Mouse (Mus musculus): ENCODE data around the gene Mrpl19.

The Mrpl19 gene

DNA sequence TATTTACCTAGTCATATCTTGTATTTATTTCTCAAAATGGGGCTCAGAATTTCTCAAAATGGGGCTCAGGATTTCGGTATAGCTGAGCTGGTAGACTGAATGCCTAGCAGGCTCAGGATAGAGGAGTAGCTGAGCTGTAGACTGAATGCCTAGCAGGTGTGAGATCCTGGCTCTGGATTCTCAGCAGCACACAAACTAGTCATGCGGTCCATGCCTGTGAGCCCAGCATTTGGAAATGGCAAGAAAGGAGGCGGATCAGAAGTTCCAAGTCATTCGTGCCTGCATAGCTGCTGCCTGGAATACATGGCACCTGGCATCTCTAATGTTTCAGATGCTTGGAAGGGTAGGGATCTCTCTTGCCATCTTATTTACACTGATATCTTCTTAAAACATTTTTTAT is 36.4 kb downstream of the Mrpl19 start:
- DNase-seq: no peak

DNA sequence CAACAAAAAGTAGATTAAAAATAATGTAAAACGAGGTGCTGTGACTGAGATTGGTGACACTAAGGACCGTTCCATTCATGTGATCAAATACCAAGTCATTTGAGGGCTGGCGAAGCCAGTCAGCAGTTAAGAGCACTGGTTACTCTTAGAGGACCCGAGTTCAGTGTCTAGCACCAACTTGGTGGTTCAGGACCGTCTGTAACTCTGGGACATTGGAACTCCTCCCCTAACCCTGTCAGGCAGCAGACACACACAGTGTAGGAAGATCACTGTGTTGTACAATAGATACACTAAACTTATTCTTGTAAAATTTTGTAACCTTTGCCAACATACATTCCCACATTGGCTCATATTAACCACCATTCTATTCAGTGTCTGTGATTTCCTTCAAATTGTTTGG is 41.5 kb downstream of the Mrpl19 start:
- no peak for DNase-seq

DNA sequence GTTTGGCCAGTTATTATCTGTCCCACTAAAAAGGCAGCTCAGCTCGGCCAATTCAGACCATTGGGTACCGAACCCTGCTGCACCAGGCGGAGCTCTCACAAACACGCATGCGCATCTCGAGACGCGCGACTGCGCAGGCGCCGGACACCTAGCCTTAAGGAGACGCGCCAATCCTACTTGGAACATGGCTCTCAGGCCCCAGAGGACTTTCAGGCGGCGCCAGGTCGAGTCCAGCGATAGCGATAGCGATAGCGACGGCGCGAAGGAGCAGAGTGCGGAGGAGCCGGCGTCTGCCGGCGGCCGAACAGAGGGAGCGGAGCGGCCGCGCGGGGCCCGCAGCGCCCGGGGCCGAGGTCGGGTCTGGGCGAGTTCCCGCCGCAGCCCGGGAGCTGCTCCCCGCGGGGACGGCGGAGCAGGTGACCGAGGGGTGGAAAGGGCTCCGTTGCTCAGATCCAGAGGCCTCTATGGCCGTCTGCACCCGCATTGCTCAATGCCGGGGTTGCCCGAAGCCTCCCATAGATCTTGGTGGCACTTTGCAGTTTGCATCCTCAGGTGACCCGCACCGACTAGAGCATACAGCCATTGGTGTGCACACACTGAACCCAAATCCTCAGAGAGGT is 42.1 kb downstream of the Mrpl19 start, which contains the start of gene Gcfc2:
Gcfc2 (plus strand) TSS at position 147 of the 620 bp plus-strand sequence.
- peak; percentile 89 to 94 for DNase-seq

DNA sequence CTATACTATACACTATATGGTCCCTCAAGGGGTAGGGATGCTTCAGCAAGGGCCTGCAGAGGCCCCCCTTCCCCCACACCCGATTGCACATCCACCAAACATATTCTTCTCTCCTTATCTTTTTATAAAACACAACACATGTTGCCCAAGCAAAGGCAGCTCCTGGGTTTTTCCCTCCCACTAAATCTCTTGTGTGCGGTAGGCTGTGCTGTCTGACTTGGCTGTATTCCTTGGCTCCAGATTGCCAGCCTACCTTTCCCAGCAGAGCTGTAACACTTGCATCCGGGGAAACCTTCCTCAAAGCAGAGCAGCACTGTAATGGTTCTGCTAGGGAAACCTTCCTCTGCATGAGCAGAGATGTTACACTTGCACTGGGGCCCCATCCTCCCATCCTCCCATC is 53.6 kb downstream of the Mrpl19 start:
- no peak for DNase-seq

DNA sequence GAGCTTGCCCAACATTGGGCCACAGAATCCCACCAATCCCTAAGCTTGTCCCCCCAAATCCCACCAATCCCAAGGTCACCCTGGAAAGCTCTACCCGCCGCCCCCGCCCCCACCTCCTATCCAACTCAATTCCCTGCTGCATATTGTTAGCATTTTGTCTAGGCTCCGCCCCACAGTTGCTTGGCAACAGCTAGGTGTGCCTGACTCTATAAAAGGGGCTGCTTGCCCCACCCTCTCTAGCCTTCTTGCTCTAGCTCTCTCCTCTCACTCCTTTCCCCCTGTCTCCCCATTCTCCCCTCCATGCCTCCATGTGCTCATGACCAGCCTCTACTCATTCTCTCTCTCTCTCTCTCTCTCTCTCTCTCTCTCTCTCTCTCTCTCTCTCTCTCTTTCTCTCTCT is 54.0 kb downstream of the Mrpl19 start:
- DNase-seq: no peak

DNA sequence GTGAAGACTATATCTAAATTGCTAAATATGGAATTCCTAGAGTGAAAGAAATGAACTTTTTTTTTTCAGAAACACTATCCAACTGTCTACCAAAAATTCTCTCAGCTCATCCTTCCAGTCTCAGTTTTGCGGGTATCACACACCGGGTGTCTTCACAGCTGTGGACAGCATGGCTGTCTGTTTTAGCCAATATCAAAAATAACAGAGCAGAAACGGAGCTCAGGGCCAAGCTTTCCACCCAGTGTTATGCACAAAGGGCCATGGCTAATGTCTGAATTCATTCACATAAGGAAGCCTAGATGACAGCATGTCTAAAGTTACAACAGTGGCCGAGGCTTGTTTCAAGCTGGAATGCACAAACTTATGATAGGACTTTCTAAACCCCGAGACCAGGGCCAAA is 54.5 kb downstream of the Mrpl19 start:
- DNase-seq: no peak

DNA sequence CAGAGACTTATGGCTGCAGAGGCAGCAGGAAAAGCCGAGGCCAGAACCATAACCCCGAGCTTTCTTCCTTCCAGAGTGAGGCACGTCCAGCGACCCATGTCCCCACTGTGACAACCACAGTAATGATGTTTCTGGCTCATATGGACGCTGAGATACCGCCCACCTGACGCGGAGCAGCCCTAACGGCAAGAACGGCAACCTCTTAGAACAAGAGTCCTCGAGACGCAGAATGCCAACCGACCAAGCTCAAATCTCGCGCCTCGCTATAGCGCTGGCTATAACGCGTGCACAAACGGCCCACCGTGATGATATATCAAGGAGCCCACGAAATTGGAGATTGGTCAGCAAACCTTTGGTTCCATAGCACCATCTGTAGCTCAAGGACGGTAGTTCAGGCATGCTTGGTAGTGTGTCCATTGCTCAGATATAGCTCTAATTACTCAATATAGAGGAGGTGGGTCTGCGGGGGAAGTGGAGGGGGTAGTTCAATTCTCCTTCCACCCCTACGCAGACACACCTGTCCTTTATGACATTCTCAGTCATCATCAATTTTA is 55.4 kb downstream of the Mrpl19 start:
- no peak for DNase-seq

Data from thymus, postnatal 36 days (tissue).